Mouse (Mus musculus): ENCODE measurements around the gene Amer2. TPM values are rescaled to one million over a fixed set of nuclear protein-coding genes. Genes with fewer than 3 reads are reported as not detected.

The Amer2 gene
- polyA plus RNA-seq, 1 experiment from 2014 or later, result 0.40 TPM

GRCm38 (mm10) chr14:60403228-60403627 is 30.2 kb downstream of the Amer2 start:
- Histone ChIP-seq H3K4me2 (replicated peaks; ENCODE audit: low read depth) (no peak overlapping the region), H3K4me3 (ENCODE audit: low read depth, low read length) (no peak overlapping the region), H3K4me1 (replicated peaks; ENCODE audit: control insufficient read depth, insufficient read depth, low read length) (no peaks in the 10 kb centered on the region), H3K36me3 (ENCODE audit: control insufficient read depth, insufficient read depth) (no peaks in the 10 kb centered on the region), H3K27ac (ENCODE audit: low read depth, low read length) (no peak overlapping the region), H3K9me3 (ENCODE audit: control insufficient read depth) (no peaks in the 10 kb centered on the region), H3K9ac (ENCODE audit: low read depth, low read length) (no peak overlapping the region), H3K27me3 (replicated peaks; ENCODE audit: control insufficient read depth, insufficient read depth, low read length) (no peaks in the 10 kb centered on the region)
- ATAC-seq, result no peak
- WGBS, result 66% methylated on average over 2 of the region's 2 CpGs
- no peak for TF ChIP-seq CTCF (IDR thresholded peaks at IDR 0.05; ENCODE audit: low read depth)

- H3K4me2 ChIP-seq (replicated peaks; ENCODE audit: low read depth), result no peak overlapping the region
- 87% methylated on average over 2 of the region's 2 CpGs for WGBS
- H3K4me1 ChIP-seq (replicated peaks; ENCODE audit: control insufficient read depth, insufficient read depth, low read length), result 0 out of 2 replicates have a peak, but pooled peaks cover 4% of the 10 kb centered on the region
- no peak for ATAC-seq
- H3K4me3 ChIP-seq (ENCODE audit: low read depth, low read length), result no peak overlapping the region
- no peak overlapping the region for H3K9ac ChIP-seq (ENCODE audit: low read depth, low read length)
- no peaks in the 10 kb centered on the region for H3K9me3 ChIP-seq (ENCODE audit: control insufficient read depth)
- H3K36me3 ChIP-seq (ENCODE audit: control insufficient read depth, insufficient read depth), result no peaks in the 10 kb centered on the region
- no peak for TF ChIP-seq CTCF (IDR thresholded peaks at IDR 0.05; ENCODE audit: low read depth)
- H3K27ac ChIP-seq (ENCODE audit: low read depth, low read length), result no peak overlapping the region
- no peaks in the 10 kb centered on the region for H3K27me3 ChIP-seq (replicated peaks; ENCODE audit: control insufficient read depth, insufficient read depth, low read length)
Observed at GRCm38 (mm10) chr14:60405829-60406228, 32.8 kb downstream of the Amer2 start.

GRCm38 (mm10) chr14:60406543-60406942 is 33.5 kb downstream of the Amer2 start:
- no peak overlapping the region for H3K27ac ChIP-seq (ENCODE audit: low read depth, low read length)
- H3K36me3 ChIP-seq (ENCODE audit: control insufficient read depth, insufficient read depth), result no peaks in the 10 kb centered on the region
- TF ChIP-seq CTCF (IDR thresholded peaks at IDR 0.05; ENCODE audit: low read depth), result no peak
- no peak overlapping the region for H3K4me2 ChIP-seq (replicated peaks; ENCODE audit: low read depth)
- ATAC-seq, result no peak
- no peaks in the 10 kb centered on the region for H3K27me3 ChIP-seq (replicated peaks; ENCODE audit: control insufficient read depth, insufficient read depth, low read length)
- 0 out of 2 replicates have a peak, but pooled peaks cover 4% of the 10 kb centered on the region for H3K4me1 ChIP-seq (replicated peaks; ENCODE audit: control insufficient read depth, insufficient read depth, low read length)
- no peak overlapping the region for H3K9ac ChIP-seq (ENCODE audit: low read depth, low read length)
- 74% methylated on average over 5 of the region's 5 CpGs for WGBS
- no peak overlapping the region for H3K4me3 ChIP-seq (ENCODE audit: low read depth, low read length)
- no peaks in the 10 kb centered on the region for H3K9me3 ChIP-seq (ENCODE audit: control insufficient read depth)

GRCm38 (mm10) chr14:60407319-60407718 is 34.3 kb downstream of the Amer2 start:
- 65% methylated on average over 9 of the region's 9 CpGs for WGBS
- H3K4me3 ChIP-seq (ENCODE audit: low read depth, low read length), result no peak overlapping the region
- H3K36me3 ChIP-seq (ENCODE audit: control insufficient read depth, insufficient read depth), result no peaks in the 10 kb centered on the region
- no peak for TF ChIP-seq CTCF (IDR thresholded peaks at IDR 0.05; ENCODE audit: low read depth)
- no peak for ATAC-seq
- no peak overlapping the region for H3K27ac ChIP-seq (ENCODE audit: low read depth, low read length)
- H3K9ac ChIP-seq (ENCODE audit: low read depth, low read length), result no peak overlapping the region
- H3K4me1 ChIP-seq (replicated peaks; ENCODE audit: control insufficient read depth, insufficient read depth, low read length), result 0 out of 2 replicates have a peak, but pooled peaks cover 4% of the 10 kb centered on the region
- H3K4me2 ChIP-seq (replicated peaks; ENCODE audit: low read depth), result no peak overlapping the region
- H3K9me3 ChIP-seq (ENCODE audit: control insufficient read depth), result no peaks in the 10 kb centered on the region
- no peaks in the 10 kb centered on the region for H3K27me3 ChIP-seq (replicated peaks; ENCODE audit: control insufficient read depth, insufficient read depth, low read length)

GRCm38 (mm10) chr14:60409702-60410491 is 36.8 kb downstream of the Amer2 start:
- WGBS, result 20% methylated on average over 12 of the region's 12 CpGs
- ATAC-seq, result peak; percentile 41; the same call in 1 of the 2 replicates
- Histone ChIP-seq H3K9me3 (ENCODE audit: control insufficient read depth) (no peaks in the 10 kb centered on the region), H3K36me3 (ENCODE audit: control insufficient read depth, insufficient read depth) (no peaks in the 10 kb centered on the region), H3K27ac (ENCODE audit: low read depth, low read length) (no peak overlapping the region), H3K27me3 (replicated peaks; ENCODE audit: control insufficient read depth, insufficient read depth, low read length) (no peaks in the 10 kb centered on the region), H3K4me2 (replicated peaks; ENCODE audit: low read depth) (no peak overlapping the region; the same call in 1 of the 2 replicates), H3K4me3 (ENCODE audit: low read depth, low read length) (no peak overlapping the region), H3K9ac (ENCODE audit: low read depth, low read length) (no peak overlapping the region), H3K4me1 (replicated peaks; ENCODE audit: control insufficient read depth, insufficient read depth, low read length) (0 out of 2 replicates have a peak, but pooled peaks cover 4% of the 10 kb centered on the region)
- no peak for TF ChIP-seq CTCF (IDR thresholded peaks at IDR 0.05; ENCODE audit: low read depth)

- no peak overlapping the region for H3K4me3 ChIP-seq (ENCODE audit: low read depth, low read length)
Observed at GRCm38 (mm10) chr14:60411229-60411628, 38.2 kb downstream of the Amer2 start.

More at GRCm38 (mm10) chr14:60411229-60411628, 38.2 kb downstream of the Amer2 start:
- H3K9ac ChIP-seq (ENCODE audit: low read depth, low read length), result no peak overlapping the region
- 0 out of 2 replicates have a peak, but pooled peaks cover 4% of the 10 kb centered on the region for H3K4me1 ChIP-seq (replicated peaks; ENCODE audit: control insufficient read depth, insufficient read depth, low read length)
- H3K9me3 ChIP-seq (ENCODE audit: control insufficient read depth), result no peaks in the 10 kb centered on the region
- TF ChIP-seq CTCF (IDR thresholded peaks at IDR 0.05; ENCODE audit: low read depth), result no peak
- no peaks in the 10 kb centered on the region for H3K36me3 ChIP-seq (ENCODE audit: control insufficient read depth, insufficient read depth)
- WGBS, result 89% methylated on average over 6 of the region's 6 CpGs
- ATAC-seq, result no peak
- H3K27ac ChIP-seq (ENCODE audit: low read depth, low read length), result no peak overlapping the region
- H3K27me3 ChIP-seq (replicated peaks; ENCODE audit: control insufficient read depth, insufficient read depth, low read length), result no peaks in the 10 kb centered on the region
- H3K4me2 ChIP-seq (replicated peaks; ENCODE audit: low read depth), result no peak overlapping the region
